Mouse (Mus musculus) testis, adult 2 months (tissue): Measurements from ENCODE around the gene Psap.

Source experiments
- CTCF ChIP-seq: fragments of 200-500 bp; IDR thresholded peaks from 2 replicates; pipeline ENCODE4 v1.5.1; 2012; ENCODE audit warnings: low read depth, mild to moderate bottlenecking, inconsistent platforms, low read length, moderate library complexity; ENCODE audit not compliant: control insufficient read depth, insufficient read depth, insufficient replicate concordance
- POLR2A ChIP-seq: fragments of 200-500 bp; IDR thresholded peaks from 2 replicates; pipeline ENCODE4 v1.6.1; 2012; ENCODE audit warnings: low read depth, mild to moderate bottlenecking, inconsistent platforms, low read length, moderate library complexity; ENCODE audit not compliant: control insufficient read depth

GRCm38 (mm10) chr10:60285183-60285582 lies 7.8 kb downstream of the Psap start:
- TF ChIP-seq CTCF: no peak
- TF ChIP-seq POLR2A: no peak
